Mouse (Mus musculus) subcutaneous adipose tissue, adult 2 months (tissue): ENCODE results near the gene Pgk1. TPM values are rescaled to one million over a fixed set of nuclear protein-coding genes. Genes with fewer than 3 reads are reported as not detected.

Experiments
- polyA plus RNA-seq: library from polyadenylated mRNA; depleted of rRNA; stranded (reverse); fragments of >200 nt; gene quantifications from 2 replicates; pipeline ENCODE4 v1.2.3, GENCODE M21; 2012; ENCODE audit warnings: low replicate concordance; rRNA removed

Gene Pgk1
- 135 and 159 TPM in 2 replicates for polyA plus RNA-seq

DNA sequence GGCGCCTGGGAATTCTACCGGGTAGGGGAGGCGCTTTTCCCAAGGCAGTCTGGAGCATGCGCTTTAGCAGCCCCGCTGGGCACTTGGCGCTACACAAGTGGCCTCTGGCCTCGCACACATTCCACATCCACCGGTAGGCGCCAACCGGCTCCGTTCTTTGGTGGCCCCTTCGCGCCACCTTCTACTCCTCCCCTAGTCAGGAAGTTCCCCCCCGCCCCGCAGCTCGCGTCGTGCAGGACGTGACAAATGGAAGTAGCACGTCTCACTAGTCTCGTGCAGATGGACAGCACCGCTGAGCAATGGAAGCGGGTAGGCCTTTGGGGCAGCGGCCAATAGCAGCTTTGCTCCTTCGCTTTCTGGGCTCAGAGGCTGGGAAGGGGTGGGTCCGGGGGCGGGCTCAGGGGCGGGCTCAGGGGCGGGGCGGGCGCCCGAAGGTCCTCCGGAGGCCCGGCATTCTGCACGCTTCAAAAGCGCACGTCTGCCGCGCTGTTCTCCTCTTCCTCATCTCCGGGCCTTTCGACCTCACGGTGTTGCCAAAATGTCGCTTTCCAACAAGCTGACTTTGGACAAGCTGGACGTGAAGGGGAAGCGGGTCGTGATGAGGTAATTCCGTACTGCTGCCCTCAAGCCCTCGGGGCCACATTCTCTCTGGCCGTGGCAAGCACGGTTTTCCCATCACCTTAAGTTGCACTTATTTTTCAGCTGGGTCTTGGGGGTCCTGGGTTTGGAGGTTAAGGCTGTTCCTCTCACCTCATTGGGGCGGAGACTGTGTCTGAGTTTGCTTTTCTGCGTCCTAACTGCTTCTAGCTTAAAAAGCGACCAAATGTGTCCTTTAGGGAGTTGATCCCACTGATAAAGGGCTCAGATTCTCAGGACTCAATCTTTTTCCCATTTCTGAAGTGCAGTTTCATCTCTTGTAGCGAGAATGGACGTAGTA is at the start of gene Pgk1:
Pgk1 (plus strand) TSS at position 388 of the 937 bp plus-strand sequence.

DNA sequence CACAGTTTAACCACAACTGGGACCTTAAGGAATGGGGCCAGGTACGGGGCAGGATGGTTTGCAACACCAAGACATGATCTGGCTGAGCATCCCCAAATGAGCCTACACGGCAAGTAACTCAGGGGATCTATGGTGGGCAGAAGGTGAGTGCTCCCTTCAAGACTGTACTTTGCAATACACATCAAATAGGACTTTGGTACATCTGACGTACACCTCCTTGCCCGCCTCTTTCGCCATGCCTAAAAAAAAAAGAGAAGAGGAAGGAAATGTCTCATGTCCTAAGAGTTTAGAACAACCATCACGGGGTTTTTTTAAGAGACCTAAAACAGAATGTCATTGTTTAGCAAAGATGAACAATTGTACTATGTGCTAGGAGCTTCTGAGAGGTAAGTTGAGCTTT is 44.0 kb upstream of the Pgk1 start, which contains the start of gene Tlr13:
Tlr13 (plus strand) TSS at position 269 of the 400 bp plus-strand sequence.

DNA sequence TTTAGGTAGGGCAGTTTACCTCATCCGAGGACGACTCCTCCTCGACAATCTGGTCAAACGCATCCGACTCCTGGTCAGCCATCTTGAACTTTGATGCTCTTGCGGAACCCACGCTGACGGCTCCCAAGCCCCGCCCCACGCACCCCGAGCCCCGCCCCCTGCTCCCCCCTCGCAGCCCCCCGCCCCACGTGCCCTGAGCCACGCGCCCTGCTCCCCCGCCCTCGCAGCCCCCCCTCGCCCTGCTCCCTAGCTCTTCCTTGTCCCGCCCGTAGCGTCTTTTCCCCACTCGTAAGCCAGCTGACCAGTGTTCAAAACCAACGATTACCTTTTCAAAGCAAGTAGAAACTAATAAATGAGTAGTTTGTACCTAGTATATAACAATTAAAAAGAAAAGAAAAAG is 34.2 kb downstream of the Pgk1 start, which contains the start of gene Taf9b:
Taf9b (minus strand) TSS at position 101 of the 400 bp plus-strand sequence.

Other genes with a start within 250 kb of the Pgk1 start
- gene Magt1, start 175.2 kb upstream of the Pgk1 start, polyA plus RNA-seq: 8.3 and 9.2 TPM in 2 replicates
- gene Cox7b, start 171.4 kb upstream of the Pgk1 start, polyA plus RNA-seq: 253 and 405 TPM in 2 replicates
- gene Atp7a, start 159.8 kb upstream of the Pgk1 start, polyA plus RNA-seq: 4.1 and 6.9 TPM in 2 replicates
- gene Tlr13, start 43.9 kb upstream of the Pgk1 start, polyA plus RNA-seq: 1.1 and 2.1 TPM in 2 replicates
- gene Taf9b, start 34.1 kb downstream of the Pgk1 start, polyA plus RNA-seq: 7.4 and 8.2 TPM in 2 replicates
- not detected in 2 replicates for gene Fnd3c2, start 68.3 kb downstream of the Pgk1 start, polyA plus RNA-seq